Mouse (Mus musculus) macrophage (primary cell): ENCODE data around the gene Ptprn. TPM values are rescaled to one million over a fixed set of nuclear protein-coding genes. Genes with fewer than 3 reads are reported as not detected.

ENCODE experiments used
- H3K27ac ChIP-seq: fragments of 350-480 bp; formaldehyde crosslinking; 2 replicates; pipeline ENCODE4 v1.9.0; 2021
- H3K36me3 ChIP-seq: fragments of 350-480 bp; formaldehyde crosslinking; 2 replicates; pipeline ENCODE4 v1.9.0; 2021; ENCODE audit errors: inconsistent target
- H3K4me3 ChIP-seq: fragments of 350-480 bp; formaldehyde crosslinking; 2 replicates; pipeline ENCODE4 v1.9.0; 2021; ENCODE audit errors: inconsistent target
- H3K79me2 ChIP-seq: fragments of 350-480 bp; formaldehyde crosslinking; 2 replicates; pipeline ENCODE4 v1.9.0; 2021; ENCODE audit errors: inconsistent target
- WGBS: methylation state at CpG from one replicate; pipeline ENCODE4 v1.1.7; 2026; ENCODE audit warnings: inconsistent platforms; ENCODE audit not compliant: missing documents; 5-methylcytosine and 5-hydroxymethylcytosine counted together
- polyA plus RNA-seq: library from polyadenylated mRNA; stranded (reverse); fragments of 250-400 nt; gene quantifications from 3 replicates; pipeline ENCODE4 v1.2.4, GENCODE M21; 2018; ENCODE audit warnings: inconsistent platforms
- total RNA-seq, 78 experiments: library from RNA; depleted of rRNA; stranded (reverse); fragments of 250-400 nt; gene quantifications; 1 replicate in 9 of 78; 2 replicates in 24 of 78; 3 replicates in 43 of 78; 4 replicates in 2 of 78; pipeline ENCODE4 v1.2.4; 2018; ENCODE audit warnings: inconsistent platforms in 56 of 78

Ptprn gene
- total RNA-seq (2018; cell fraction: chromatin; rRNA removed), result 1 to 10 TPM in 2 of 26 experiments, under 1 TPM in 5, not detected in 19; 0.69 to 2.1 (median 0.81) TPM
- total RNA-seq (2018; cell fraction: cytosol; rRNA removed), result under 1 TPM in 15 of 26 experiments, not detected in 11; 0.03 to 0.50 (median 0.05) TPM
- 1 to 10 TPM in 2 of 26 experiments, under 1 TPM in 3, not detected in 21; 0.12 to 2.3 (median 0.62) TPM for total RNA-seq (2018; cell fraction: nucleus; rRNA removed)
- polyA plus RNA-seq, result 0.04 to 0.26 TPM in 2 of 3 replicates, not detected in the other

GRCm38 (mm10) chr1:75264091-75264880, at the start of gene Ptprn:
TSS of gene Ptprn (minus strand) at chr1:75264502.
- 22% methylated on average over 22 of the region's 32 CpGs for WGBS
- H3K4me3 ChIP-seq, result no peak within 1 kb of the TSS
- no peak within 1 kb of the TSS for H3K27ac ChIP-seq
- no peaks in the 10 kb centered on the region for H3K79me2 ChIP-seq
- H3K36me3 ChIP-seq, result no peaks in the 10 kb centered on the region

- WGBS, result 95% methylated on average over 6 of the region's 6 CpGs
- H3K27ac ChIP-seq, result no peak overlapping the region
- no peaks in the 10 kb centered on the region for H3K79me2 ChIP-seq
These were observed 47.4 kb upstream of the Ptprn start for GRCm38 (mm10) chr1:75311694-75312093.

GRCm38 (mm10) chr1:75304662-75305061, 40.4 kb upstream of the Ptprn start:
- no peaks in the 10 kb centered on the region for H3K79me2 ChIP-seq
- no peak overlapping the region for H3K27ac ChIP-seq
- WGBS, result 91% methylated on average over 2 of the region's 2 CpGs
- H3K4me3 ChIP-seq, result no peak overlapping the region
- peaks cover 18% of the 10 kb centered on the region for H3K36me3 ChIP-seq

More at GRCm38 (mm10) chr1:75311694-75312093, 47.4 kb upstream of the Ptprn start:
- Histone ChIP-seq H3K4me3 (no peak overlapping the region), H3K36me3 (peaks cover 69% of the 10 kb centered on the region)

GRCm38 (mm10) chr1:75294294-75294693, 30.0 kb upstream of the Ptprn start:
- no peak overlapping the region for H3K4me3 ChIP-seq
- no peaks in the 10 kb centered on the region for H3K36me3 ChIP-seq
- 75% methylated on average over 5 of the region's 5 CpGs for WGBS
- H3K79me2 ChIP-seq, result no peaks in the 10 kb centered on the region
- H3K27ac ChIP-seq, result no peak overlapping the region

- H3K79me2 ChIP-seq, result no peaks in the 10 kb centered on the region
- 89% methylated on average over 5 of the region's 5 CpGs for WGBS
- no peaks in the 10 kb centered on the region for H3K36me3 ChIP-seq
- no peak overlapping the region for H3K27ac ChIP-seq
- no peak overlapping the region for H3K4me3 ChIP-seq
These were observed 29.0 kb upstream of the Ptprn start for GRCm38 (mm10) chr1:75293331-75293701.

- Histone ChIP-seq H3K4me3 (no peak overlapping the region), H3K36me3 (no peaks in the 10 kb centered on the region), H3K27ac (no peak overlapping the region), H3K79me2 (no peaks in the 10 kb centered on the region)
- 65% methylated on average over 10 of the region's 12 CpGs for WGBS
These were observed 28.4 kb upstream of the Ptprn start for GRCm38 (mm10) chr1:75292476-75293330.

GRCm38 (mm10) chr1:75291321-75291720, 27.0 kb upstream of the Ptprn start:
- Histone ChIP-seq H3K36me3 (no peaks in the 10 kb centered on the region), H3K79me2 (no peaks in the 10 kb centered on the region), H3K4me3 (no peak overlapping the region), H3K27ac (no peak overlapping the region)
- 84% methylated on average over 8 of the region's 8 CpGs for WGBS

GRCm38 (mm10) chr1:75290582-75290981, 26.3 kb upstream of the Ptprn start:
- no peaks in the 10 kb centered on the region for H3K36me3 ChIP-seq
- H3K27ac ChIP-seq, result no peak overlapping the region
- no peaks in the 10 kb centered on the region for H3K79me2 ChIP-seq
- H3K4me3 ChIP-seq, result no peak overlapping the region

GRCm38 (mm10) chr1:75289888-75290431, 25.7 kb upstream of the Ptprn start:
- WGBS, result 82% methylated on average over 8 of the region's 8 CpGs
- Histone ChIP-seq H3K4me3 (no peak overlapping the region), H3K36me3 (no peaks in the 10 kb centered on the region), H3K27ac (no peak overlapping the region), H3K79me2 (no peaks in the 10 kb centered on the region)

- WGBS, result 55% methylated on average over 7 of the region's 7 CpGs
- Histone ChIP-seq H3K36me3 (no peaks in the 10 kb centered on the region), H3K4me3 (no peak overlapping the region), H3K79me2 (no peaks in the 10 kb centered on the region), H3K27ac (no peak overlapping the region)
These were observed 25.1 kb upstream of the Ptprn start for GRCm38 (mm10) chr1:75289376-75289775.

GRCm38 (mm10) chr1:75284911-75285310, 20.6 kb upstream of the Ptprn start:
- WGBS, result 90% methylated on average over 7 of the region's 7 CpGs

GRCm38 (mm10) chr1:75283017-75283416, 18.7 kb upstream of the Ptprn start:
- Histone ChIP-seq H3K4me3 (no peak overlapping the region), H3K27ac (no peak overlapping the region), H3K36me3 (no peaks in the 10 kb centered on the region), H3K79me2 (no peaks in the 10 kb centered on the region)
- WGBS, result 82% methylated on average over 5 of the region's 5 CpGs

More at GRCm38 (mm10) chr1:75284911-75285310, 20.6 kb upstream of the Ptprn start:
- H3K36me3 ChIP-seq, result no peaks in the 10 kb centered on the region
- no peak overlapping the region for H3K4me3 ChIP-seq
- H3K27ac ChIP-seq, result no peak overlapping the region
- no peaks in the 10 kb centered on the region for H3K79me2 ChIP-seq

GRCm38 (mm10) chr1:75278228-75278627, 13.9 kb upstream of the Ptprn start, which contains the start of gene Resp18:
TSS of gene Resp18 (minus strand) at chr1:75278415.
- no peaks in the 10 kb centered on the region for H3K36me3 ChIP-seq
- H3K79me2 ChIP-seq, result no peaks in the 10 kb centered on the region
- 10% methylated on average over 13 of the region's 13 CpGs for WGBS
- H3K27ac ChIP-seq, result no peak within 1 kb of the TSS
- H3K4me3 ChIP-seq, result no peak within 1 kb of the TSS
